Mouse (Mus musculus) activated CD4-positive, CD25-positive, alpha-beta regulatory T cell, adult 9 weeks (primary cell): ENCODE measurements around the gene Gm8369. TPM values are rescaled to one million over a fixed set of nuclear protein-coding genes. Genes with fewer than 3 reads are reported as not detected.

ENCODE experiments used
- polyA plus RNA-seq: library from polyadenylated mRNA; unstranded; fragments of 100-300 nt; shearing (Covaris generic); gene quantifications from one replicate; pipeline ENCODE4 v1.2.1, GENCODE M21; 2017

The Gm8369 gene
- polyA plus RNA-seq: 287 TPM

DNA sequence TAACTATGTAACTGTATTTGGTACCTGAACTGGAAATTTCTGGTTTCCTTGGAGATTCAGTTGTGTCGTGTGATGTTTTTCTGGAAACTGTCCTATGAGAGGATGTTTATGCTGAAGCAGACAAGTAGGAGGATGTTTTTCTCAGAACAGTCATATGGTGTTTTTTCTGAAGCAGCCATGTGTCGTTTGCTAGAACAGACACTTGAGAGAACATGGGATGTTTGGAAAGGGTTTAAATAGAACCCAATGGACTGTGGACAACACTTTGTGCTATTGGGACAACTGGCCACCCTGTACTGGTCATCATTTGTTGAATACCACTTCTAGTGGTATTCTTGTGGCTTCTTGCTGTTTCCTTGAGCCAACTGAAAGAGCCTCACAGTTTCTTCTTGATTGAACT, at the start of gene Gm8369:
TSS of gene Gm8369 (plus strand) at position 193 of the 400 bp plus-strand sequence.

DNA sequence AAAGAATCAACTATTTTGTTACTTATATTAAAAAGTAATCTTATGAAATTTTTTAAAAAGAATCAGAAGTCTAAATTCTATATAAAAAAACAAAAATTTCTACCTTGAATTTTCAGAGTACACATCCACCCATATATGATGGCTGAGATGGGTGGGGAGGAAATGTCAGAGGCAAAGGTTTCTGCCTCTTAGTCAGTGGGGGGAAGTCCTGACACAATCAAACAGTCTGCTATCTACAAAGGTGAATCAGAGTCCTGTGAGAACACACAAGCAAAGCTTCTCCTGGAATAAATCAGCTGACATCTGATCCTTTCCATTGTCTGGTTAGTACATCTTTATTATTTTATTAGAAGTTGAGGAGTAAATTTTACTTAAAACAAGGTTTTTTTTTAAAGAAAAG, 42.4 kb upstream of the Gm8369 start, which contains the start of gene Ms4a4b:
TSS of gene Ms4a4b (plus strand) at position 216 of the 400 bp plus-strand sequence.

DNA sequence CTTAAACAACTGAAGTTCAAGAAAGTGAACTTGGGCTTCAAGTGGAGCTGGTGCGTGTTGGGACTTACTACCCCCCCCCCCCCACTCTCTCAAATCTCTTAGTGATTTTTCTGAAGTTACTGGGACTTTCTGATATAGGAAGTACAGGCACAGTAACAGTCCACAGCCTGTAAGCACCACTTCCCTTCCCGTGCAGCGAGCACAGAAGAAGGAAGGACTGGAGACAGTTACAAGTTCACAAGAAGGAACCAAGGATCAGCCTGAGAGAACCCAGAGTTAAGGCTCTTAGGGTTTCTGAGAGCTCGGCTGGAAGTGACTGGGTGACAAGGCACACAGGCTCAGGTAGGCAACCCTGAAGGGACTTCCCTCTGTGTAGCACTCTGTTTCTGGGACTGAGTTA, 16.5 kb upstream of the Gm8369 start, which contains the start of gene Ms4a6c:
TSS of gene Ms4a6c (plus strand) at position 152 of the 400 bp plus-strand sequence.

DNA sequence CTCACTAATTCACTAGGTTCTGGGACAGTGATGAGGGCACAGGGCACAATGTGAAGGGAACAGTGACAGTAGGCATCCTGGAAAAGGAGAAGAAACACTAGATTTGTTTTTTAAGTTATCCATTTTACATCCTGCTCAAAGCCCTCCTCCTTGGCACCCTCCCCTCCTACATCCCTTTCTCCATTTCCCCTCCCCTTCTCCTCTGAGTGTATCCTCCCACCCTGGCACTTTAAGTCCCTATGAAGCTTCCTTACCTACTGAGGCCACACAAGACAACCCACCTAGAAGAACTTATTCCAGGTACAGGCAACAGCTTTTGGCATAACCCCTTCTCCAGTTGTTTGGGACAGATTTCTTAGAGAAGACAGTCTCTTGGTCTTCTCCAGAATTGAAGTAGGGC, 30.5 kb downstream of the Gm8369 start, which contains the start of gene Ms4a6b:
TSS of gene Ms4a6b (plus strand) at position 267 of the 400 bp plus-strand sequence.

DNA sequence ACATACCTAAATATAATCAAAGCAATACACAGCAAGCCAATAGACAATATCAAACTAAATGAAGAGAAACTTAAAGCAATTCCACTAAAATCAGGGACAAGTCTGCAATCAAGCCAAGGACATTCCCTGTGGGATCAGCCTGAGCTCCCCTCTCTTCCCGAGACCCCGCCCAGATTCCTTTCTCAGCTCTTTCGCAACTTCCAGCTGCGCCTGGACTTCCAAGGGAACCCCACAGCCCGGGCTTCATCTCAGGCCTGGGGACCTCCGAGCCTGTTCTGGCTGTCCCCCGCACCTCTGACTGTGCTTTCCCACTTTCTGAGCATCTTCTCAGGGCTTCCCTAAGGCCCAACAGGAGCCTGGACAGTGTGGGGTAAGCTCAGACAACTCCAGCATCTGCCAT, 50.9 kb downstream of the Gm8369 start, which contains the start of gene Ms4a4d:
TSS of gene Ms4a4d (plus strand) at position 209 of the 400 bp plus-strand sequence.

Other genes starting within 250 kb of the Gm8369 start
- 1.9 TPM for gene Ms4a1, start 219.7 kb upstream of the Gm8369 start, polyA plus RNA-seq
- not detected for gene Ms4a5, start 202.1 kb upstream of the Gm8369 start, polyA plus RNA-seq
- gene Ms4a14, start 171.5 kb upstream of the Gm8369 start, polyA plus RNA-seq: not detected
- 0.83 TPM for gene Ms4a7, start 149.8 kb upstream of the Gm8369 start, polyA plus RNA-seq
- gene Ms4a4a, start 110.4 kb upstream of the Gm8369 start, polyA plus RNA-seq: 1.5 TPM
- gene Ms4a4c, start 81.2 kb upstream of the Gm8369 start, polyA plus RNA-seq: 118 TPM
- gene Ms4a4b, start 42.4 kb upstream of the Gm8369 start, polyA plus RNA-seq: 3,895 TPM
- 19.0 TPM for gene Ms4a6c, start 16.6 kb upstream of the Gm8369 start, polyA plus RNA-seq
- 1,152 TPM for gene Ms4a6b, start 30.6 kb downstream of the Gm8369 start, polyA plus RNA-seq
- 5.7 TPM for gene Ms4a4d, start 50.9 kb downstream of the Gm8369 start, polyA plus RNA-seq
- 15.4 TPM for gene Ms4a6d, start 118.9 kb downstream of the Gm8369 start, polyA plus RNA-seq
- 0.18 TPM for gene Ms4a2, start 137.8 kb downstream of the Gm8369 start, polyA plus RNA-seq
- gene Ms4a3, start 154.9 kb downstream of the Gm8369 start, polyA plus RNA-seq: not detected
- not detected for gene Oosp2, start 174.6 kb downstream of the Gm8369 start, polyA plus RNA-seq
- not detected for gene Oosp1, start 205.2 kb downstream of the Gm8369 start, polyA plus RNA-seq
- not detected for gene Oosp3, start 211.1 kb downstream of the Gm8369 start, polyA plus RNA-seq